ENCODE assay signal across 15 mouse cellular contexts in the genomic region with DNA sequence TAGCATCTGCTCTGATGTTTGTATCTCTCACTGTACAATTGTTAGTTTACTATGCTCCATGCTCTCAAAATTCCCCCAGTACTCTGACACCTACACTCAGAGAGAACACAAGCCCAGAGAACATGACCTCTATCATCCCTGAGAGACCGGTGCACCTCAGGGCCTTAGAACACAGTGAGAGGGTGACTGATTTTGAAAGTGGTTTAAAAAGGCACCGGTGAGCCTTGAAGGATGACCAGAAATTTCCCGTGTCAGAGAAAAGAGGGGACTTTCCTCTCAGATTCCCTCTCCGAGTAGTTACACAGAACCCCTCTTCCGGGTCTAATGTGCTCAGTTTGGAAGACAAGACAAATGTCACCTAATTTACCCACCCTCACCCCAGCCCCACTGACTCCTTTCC.
DNase-seq lines count a peak whose midpoint lies in the region; ATAC-seq and TF ChIP-seq lines count a peak whose summit lies in the region.
"Had no signal": no experiment of that assay in that cellular context is flagged by ENCODE, and none has a peak within 500 bp of the region (broad histone marks: within the 10 kb centered on the region; RNA-seq: fewer than 3 reads in every experiment).

No protein-coding gene starts in this region.

- intact Hi-C loops in gastrocnemius, postnatal 36 days (cut with DNase I): loop anchor here (2.0 to 5.0 kb wide), 3 partner anchors 42 to 392 kb away; no protein-coding TSS in a partner anchor

- no peaks in the 10 kb centered on the region for H3K4me1 ChIP-seq in midbrain, embryonic 11.5 days (ENCODE audit: control insufficient read depth, insufficient read depth, low read length)
- peaks cover 6% of the 10 kb centered on the region; the same call in 1 of the 2 replicates for H3K4me1 ChIP-seq in midbrain, embryonic 13.5 days (replicated peaks)
- no peaks in the 10 kb centered on the region for H3K4me1 ChIP-seq in liver, postnatal 0 days (ENCODE audit: insufficient read depth)
- H3K4me1 ChIP-seq: forebrain, embryonic 10.5 days; hindbrain, embryonic 10.5 days had no signal

- DNase-seq in frontal cortex, adult 2 months (ENCODE audit: extremely low spot score in 1 of 2, low spot score in 1 of 2): no peak
- peak; percentile 39 for DNase-seq in midbrain, embryonic 11.5 days (ENCODE audit: low spot score, missing footprints)
- no peak for DNase-seq in gastrocnemius, postnatal 36 days
- no peak for DNase-seq in liver, postnatal 0 days
- DNase-seq: cerebellum, adult 11 months; gastrocnemius, postnatal 14 days had no signal

- H3K36me3 ChIP-seq in midbrain, embryonic 11.5 days (ENCODE audit: control insufficient read depth, insufficient read depth, low read length): no peaks in the 10 kb centered on the region
- no peaks in the 10 kb centered on the region for H3K36me3 ChIP-seq in midbrain, embryonic 13.5 days
- H3K36me3 ChIP-seq in liver, postnatal 0 days (replicated peaks; ENCODE audit: insufficient read depth, low read length): no peaks in the 10 kb centered on the region
- H3K36me3 ChIP-seq: embryonic facial prominence, embryonic 15.5 days; forebrain, embryonic 10.5 days; hindbrain, embryonic 10.5 days had no signal

- 90% methylated on average over 5 of the region's 5 CpGs for WGBS in midbrain, embryonic 11.5 days
- WGBS in midbrain, embryonic 13.5 days: 84% methylated on average over 5 of the region's 5 CpGs
- 69% methylated on average over 5 of the region's 5 CpGs for WGBS in liver, postnatal 0 days (ENCODE audit: insufficient replicate concordance)

- H3K4me2 ChIP-seq in midbrain, embryonic 11.5 days: no peak overlapping the region
- no peak overlapping the region for H3K4me2 ChIP-seq in midbrain, embryonic 13.5 days (replicated peaks)
- no peak overlapping the region for H3K4me2 ChIP-seq in liver, postnatal 0 days (ENCODE audit: low read depth, low read length)
- H3K4me2 ChIP-seq: embryonic facial prominence, embryonic 15.5 days; hindbrain, embryonic 14.5 days had no signal

- H3K9ac ChIP-seq in midbrain, embryonic 11.5 days (ENCODE audit: low read length): no peak overlapping the region
- no peak overlapping the region for H3K9ac ChIP-seq in midbrain, embryonic 13.5 days (replicated peaks)
- no peak overlapping the region for H3K9ac ChIP-seq in liver, postnatal 0 days (replicated peaks)
- H3K9ac ChIP-seq: embryonic facial prominence, embryonic 15.5 days; hindbrain, embryonic 14.5 days had no signal

- H3K27ac ChIP-seq in midbrain, embryonic 11.5 days (ENCODE audit: low read depth, low read length): no peak overlapping the region
- no peak overlapping the region for H3K27ac ChIP-seq in midbrain, embryonic 13.5 days
- H3K27ac ChIP-seq in liver, postnatal 0 days (ENCODE audit: low read depth): no peak overlapping the region
- H3K27ac ChIP-seq: embryonic facial prominence, embryonic 15.5 days; forebrain, embryonic 10.5 days; hindbrain, embryonic 10.5 days; hindbrain, embryonic 14.5 days had no signal

- H3K4me3 ChIP-seq in midbrain, embryonic 11.5 days (ENCODE audit: low read depth, low read length): no peak overlapping the region
- H3K4me3 ChIP-seq in midbrain, embryonic 13.5 days (replicated peaks): no peak overlapping the region
- H3K4me3 ChIP-seq in liver, postnatal 0 days (ENCODE audit: low read depth, low read length): no peak overlapping the region
- H3K4me3 ChIP-seq: embryonic facial prominence, embryonic 15.5 days; erythroblast, embryonic 14.5 days; forebrain, embryonic 10.5 days; hindbrain, embryonic 10.5 days had no signal

- ATAC-seq in frontal cortex, adult (ENCODE audit: low TSS enrichment): 0 out of 2 replicates have a peak, but pooled peaks have one; percentile 10
- ATAC-seq in midbrain, embryonic 11.5 days (ENCODE audit: low FRiP score): no peak
- ATAC-seq in midbrain, embryonic 13.5 days: no peak
- peak; percentile 36 for ATAC-seq in inflammation-experienced regulatory T-cells, adult 6 months
- ATAC-seq in liver, postnatal 0 days: no peak
- ATAC-seq: intestine, postnatal 0 days had no signal

- H3K9me3 ChIP-seq in midbrain, embryonic 11.5 days (ENCODE audit: control insufficient read depth, low read length): no peaks in the 10 kb centered on the region
- no peaks in the 10 kb centered on the region for H3K9me3 ChIP-seq in midbrain, embryonic 13.5 days
- no peaks in the 10 kb centered on the region for H3K9me3 ChIP-seq in liver, postnatal 0 days (ENCODE audit: low read length)
- H3K9me3 ChIP-seq: embryonic facial prominence, embryonic 15.5 days; forebrain, embryonic 10.5 days; hindbrain, embryonic 10.5 days had no signal

- TF ChIP-seq CTCF in liver, postnatal 0 days (IDR thresholded peaks at IDR 0.05; ENCODE audit: low read depth): no peak

- TF ChIP-seq EP300 in liver, postnatal 0 days (IDR thresholded peaks at IDR 0.05; ENCODE audit: low read depth): no peak

- H3K27me3 ChIP-seq in midbrain, embryonic 11.5 days (ENCODE audit: control insufficient read depth, insufficient read depth, low read length): no peaks in the 10 kb centered on the region
- no peaks in the 10 kb centered on the region for H3K27me3 ChIP-seq in midbrain, embryonic 13.5 days
- H3K27me3 ChIP-seq in liver, postnatal 0 days (ENCODE audit: insufficient read depth, low read length): no peaks in the 10 kb centered on the region
- H3K27me3 ChIP-seq: embryonic facial prominence, embryonic 15.5 days had no signal

Comparison
In these comparisons a context has a peak if more than half of its experiments do, and no peak if none do; other contexts are left out.
1. ATAC-seq: peak in frontal cortex, adult (single experiment) and inflammation-experienced regulatory T-cells, adult 6 months (single experiment); none in midbrain, embryonic 11.5 days (single experiment), midbrain, embryonic 13.5 days (single experiment) and liver, postnatal 0 days (single experiment).